Mouse (Mus musculus) liver, embryonic 16.5 days (tissue): ENCODE measurements around the gene Ufc1. TPM values are rescaled to one million over a fixed set of nuclear protein-coding genes. Genes with fewer than 3 reads are reported as not detected.
A peak's percentile ranks its signal among the peaks of the same experiment; 100 is the strongest.

ENCODE experiments used
- ATAC-seq: fragments of 200-750 bp; cut with Nextera tagmentation; 2 replicates; pipeline ENCODE4 v1.8.0; 2017; ENCODE audit warnings: low read depth, mild to moderate bottlenecking, moderate number of reproducible peaks, moderate library complexity
- H3K27ac ChIP-seq: fragments of 300-500 bp; sonication (generic); 2 replicates; pipeline ENCODE4 v1.5.1; 2014; ENCODE audit warnings: mild to moderate bottlenecking, low read length
- H3K27me3 ChIP-seq: fragments of 300-500 bp; sonication (generic); 2 replicates; pipeline ENCODE4 v1.6.1; 2014; ENCODE audit warnings: low read depth, low read length, mixed read lengths; ENCODE audit not compliant: control insufficient read depth, insufficient read depth
- H3K36me3 ChIP-seq: fragments of 300-500 bp; sonication (generic); 2 replicates; pipeline ENCODE4 v1.6.1; 2014; ENCODE audit warnings: mild to moderate bottlenecking; ENCODE audit not compliant: control insufficient read depth, insufficient read depth
- H3K4me1 ChIP-seq: fragments of 300-500 bp; sonication (generic); 2 replicates; pipeline ENCODE4 v1.6.1; 2014; ENCODE audit warnings: low read depth, low read length, mixed read lengths; ENCODE audit not compliant: control insufficient read depth
- H3K4me2 ChIP-seq: fragments of 300-500 bp; sonication (generic); 2 replicates; pipeline ENCODE4 v1.6.1; 2014; ENCODE audit warnings: low read depth, low read length, mixed read lengths
- H3K4me3 ChIP-seq: fragments of 300-500 bp; sonication (generic); 2 replicates; pipeline ENCODE4 v1.5.1; 2014; ENCODE audit warnings: low read depth, mild to moderate bottlenecking, low read length
- H3K9ac ChIP-seq: fragments of 300-500 bp; sonication (generic); 2 replicates; pipeline ENCODE4 v1.6.1; 2014; ENCODE audit warnings: low read depth, low read length
- H3K9me3 ChIP-seq: fragments of 300-500 bp; sonication (generic); replicated peaks from 2 replicates; pipeline ENCODE4 v1.6.1; 2016; ENCODE audit warnings: low read length; ENCODE audit not compliant: control insufficient read depth
- WGBS: fragments of 180-500 bp; shearing (Covaris S2); extraction: QIAGEN DNeasy Blood & Tissue Kit; methylation state at CpG from one replicate; pipeline ENCODE4 v1.1.7; 2014; ENCODE audit not compliant: insufficient replicate concordance; 5-methylcytosine and 5-hydroxymethylcytosine counted together
- polyA plus RNA-seq: library from polyadenylated mRNA; unstranded; fragments of >200 nt; fragmentation: Nextera tagmentation; extraction: Ambion mirVana; gene quantifications from 2 replicates; pipeline ENCODE4 v1.2.1, GENCODE M21; 2015

The Ufc1 gene
- polyA plus RNA-seq, 1 experiment from 2014 or later, result 40.3 TPM

GRCm38 (mm10) chr1:171269848-171270572 is 24.8 kb downstream of the Ufc1 start, which contains the start of gene B4galt3:
TSS of gene B4galt3 (plus strand) at chr1:171270328.
- Histone ChIP-seq H3K4me2 (peak within 1 kb of the TSS; percentile 77), H3K27ac (peak within 1 kb of the TSS; percentile 84), H3K4me1 (peaks cover 33% of the 10 kb centered on the region), H3K27me3 (no peaks in the 10 kb centered on the region), H3K9ac (peak within 1 kb of the TSS; percentile 72), H3K4me3 (peak within 1 kb of the TSS; percentile 83), H3K36me3 (peaks cover 24% of the 10 kb centered on the region), H3K9me3 (no peaks in the 10 kb centered on the region)
- WGBS, result 4% methylated on average over 36 of the region's 36 CpGs
- ATAC-seq, result peak; percentile 95

- Histone ChIP-seq H3K9ac (no peak overlapping the region), H3K36me3 (peaks cover 7% of the 10 kb centered on the region), H3K4me1 (peaks cover 29% of the 10 kb centered on the region), H3K27me3 (no peaks in the 10 kb centered on the region; the same call in 1 of the 2 replicates), H3K27ac (no peak overlapping the region), H3K9me3 (no peaks in the 10 kb centered on the region), H3K4me3 (no peak overlapping the region), H3K4me2 (no peak overlapping the region)
- no peak for ATAC-seq
- 40% methylated on average over 1 of the region's 1 CpGs for WGBS
These were observed 26.5 kb downstream of the Ufc1 start for GRCm38 (mm10) chr1:171268341-171268740.

- Histone ChIP-seq H3K9me3 (no peaks in the 10 kb centered on the region), H3K36me3 (no peaks in the 10 kb centered on the region), H3K27me3 (peaks cover 13% of the 10 kb centered on the region), H3K4me3 (no peak overlapping the region), H3K4me1 (peaks cover 20% of the 10 kb centered on the region), H3K4me2 (no peak overlapping the region), H3K9ac (no peak overlapping the region), H3K27ac (no peak overlapping the region)
- no peak for ATAC-seq
- 27% methylated on average over 4 of the region's 4 CpGs for WGBS
These were observed 28.7 kb downstream of the Ufc1 start for GRCm38 (mm10) chr1:171265971-171266744.

GRCm38 (mm10) chr1:171263666-171264461 is 31.0 kb downstream of the Ufc1 start:
- 57% methylated on average over 3 of the region's 3 CpGs for WGBS
- ATAC-seq, result no peak

GRCm38 (mm10) chr1:171263185-171263611 is 31.6 kb downstream of the Ufc1 start:
- Histone ChIP-seq H3K4me1 (peaks cover 7% of the 10 kb centered on the region), H3K4me3 (no peak overlapping the region), H3K36me3 (no peaks in the 10 kb centered on the region), H3K27me3 (peaks cover 16% of the 10 kb centered on the region), H3K4me2 (peak overlapping the region; percentile 10; the same call in 1 of the 2 replicates), H3K9ac (no peak overlapping the region), H3K27ac (no peak overlapping the region), H3K9me3 (no peaks in the 10 kb centered on the region)
- 0% methylated on average over 2 of the region's 2 CpGs for WGBS
- ATAC-seq, result peak; percentile 48

More at GRCm38 (mm10) chr1:171263666-171264461, 31.0 kb downstream of the Ufc1 start:
- Histone ChIP-seq H3K4me1 (peaks cover 10% of the 10 kb centered on the region), H3K4me3 (no peak overlapping the region), H3K27ac (no peak overlapping the region), H3K27me3 (peaks cover 13% of the 10 kb centered on the region), H3K4me2 (no peak overlapping the region), H3K9me3 (no peaks in the 10 kb centered on the region), H3K9ac (no peak overlapping the region), H3K36me3 (no peaks in the 10 kb centered on the region)

GRCm38 (mm10) chr1:171262594-171263130 is 32.2 kb downstream of the Ufc1 start:
- peaks cover 7% of the 10 kb centered on the region for H3K4me1 ChIP-seq
- peak overlapping the region; percentile 10 for H3K4me2 ChIP-seq
- H3K36me3 ChIP-seq, result no peaks in the 10 kb centered on the region
- H3K9ac ChIP-seq, result no peak overlapping the region
- peak overlapping the region; percentile 28; the same call in 1 of the 2 replicates for H3K27ac ChIP-seq
- ATAC-seq, result peak; percentile 26
- no peak overlapping the region for H3K4me3 ChIP-seq
- 2% methylated on average over 8 of the region's 8 CpGs for WGBS
- H3K9me3 ChIP-seq, result no peaks in the 10 kb centered on the region
- peaks cover 16% of the 10 kb centered on the region for H3K27me3 ChIP-seq

GRCm38 (mm10) chr1:171260316-171260715 is 34.5 kb downstream of the Ufc1 start:
- no peak for ATAC-seq
- Histone ChIP-seq H3K4me3 (no peak overlapping the region), H3K27me3 (peaks cover 16% of the 10 kb centered on the region)

GRCm38 (mm10) chr1:171258921-171259320 is 35.9 kb downstream of the Ufc1 start:
- no peak overlapping the region for H3K27ac ChIP-seq
- no peak overlapping the region for H3K4me3 ChIP-seq
- H3K9ac ChIP-seq, result no peak overlapping the region
- no peak overlapping the region for H3K4me2 ChIP-seq
- H3K4me1 ChIP-seq, result peaks cover 4% of the 10 kb centered on the region; the same call in 1 of the 2 replicates
- no peaks in the 10 kb centered on the region for H3K36me3 ChIP-seq
- H3K27me3 ChIP-seq, result peaks cover 16% of the 10 kb centered on the region
- H3K9me3 ChIP-seq, result no peaks in the 10 kb centered on the region
- no peak for ATAC-seq
- 63% methylated on average over 17 of the region's 17 CpGs for WGBS

More at GRCm38 (mm10) chr1:171260316-171260715, 34.5 kb downstream of the Ufc1 start:
- Histone ChIP-seq H3K4me1 (peaks cover 4% of the 10 kb centered on the region; the same call in 1 of the 2 replicates), H3K9ac (no peak overlapping the region), H3K9me3 (no peaks in the 10 kb centered on the region), H3K36me3 (no peaks in the 10 kb centered on the region), H3K27ac (no peak overlapping the region), H3K4me2 (no peak overlapping the region)
- 22% methylated on average over 3 of the region's 3 CpGs for WGBS
